Mouse (Mus musculus): Measurements from ENCODE around the gene Ccdc50. TPM values are rescaled to one million over a fixed set of nuclear protein-coding genes. Genes with fewer than 3 reads are reported as not detected.

The Ccdc50 gene
- polyA plus RNA-seq (2014; fragmentation: Illumina TruSeq; extraction: RNeasy Lipid Tissue Mini Kit (QIAGEN cat#74804); ENCODE audit: low read depth, low replicate concordance) = 37.9 TPM

GRCm38 (mm10) chr16:27388761-27389451, at the start of gene Ccdc50:
Gene Ccdc50 (plus strand): TSS chr16:27388869.

GRCm38 (mm10) chr16:27370191-27370590, 18.5 kb upstream of the Ccdc50 start, which contains the start of gene Uts2b:
Gene Uts2b (minus strand): TSS chr16:27370239.

Other genes with a start within 250 kb of the Ccdc50 start
- gene Ostn, start 81.4 kb upstream of the Ccdc50 start, polyA plus RNA-seq (2014; fragmentation: Illumina TruSeq; extraction: RNeasy Lipid Tissue Mini Kit (QIAGEN cat#74804); ENCODE audit: low read depth, low replicate concordance) = not detected
- gene Uts2b, start 18.6 kb upstream of the Ccdc50 start, polyA plus RNA-seq (2014; fragmentation: Illumina TruSeq; extraction: RNeasy Lipid Tissue Mini Kit (QIAGEN cat#74804); ENCODE audit: low read depth, low replicate concordance) = not detected

Data from adipose tissue, adult 10 weeks (tissue).